Mouse (Mus musculus) thymus, postnatal 4 days (tissue): Measurements from ENCODE around the gene Olfr490.

Experiments
- DNase-seq: peaks from one replicate; pipeline ENCODE4 v3.0.0; 2021

Olfr490 gene

DNA sequence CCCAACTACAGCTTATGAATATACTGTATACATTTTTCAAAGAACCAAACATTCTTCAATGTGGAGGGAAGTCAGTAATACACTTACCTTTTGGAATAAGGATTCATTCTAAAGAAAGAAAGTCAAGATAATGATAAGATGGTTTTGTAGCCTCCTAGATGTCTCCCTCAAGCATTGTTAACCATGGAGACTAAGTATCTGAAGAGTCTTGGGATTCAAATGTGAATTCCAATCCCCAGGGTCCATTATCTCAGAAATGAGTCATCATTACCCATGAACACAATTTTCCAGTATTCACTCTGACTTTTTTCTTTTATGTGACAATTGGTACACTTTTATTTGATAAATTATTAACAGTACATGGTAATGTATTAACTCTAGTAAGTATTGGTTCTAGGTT is at the start of gene Olfr490:
Gene Olfr490 (minus strand): TSS at position 101 of the 400 bp plus-strand sequence.
- no peak for DNase-seq

DNA sequence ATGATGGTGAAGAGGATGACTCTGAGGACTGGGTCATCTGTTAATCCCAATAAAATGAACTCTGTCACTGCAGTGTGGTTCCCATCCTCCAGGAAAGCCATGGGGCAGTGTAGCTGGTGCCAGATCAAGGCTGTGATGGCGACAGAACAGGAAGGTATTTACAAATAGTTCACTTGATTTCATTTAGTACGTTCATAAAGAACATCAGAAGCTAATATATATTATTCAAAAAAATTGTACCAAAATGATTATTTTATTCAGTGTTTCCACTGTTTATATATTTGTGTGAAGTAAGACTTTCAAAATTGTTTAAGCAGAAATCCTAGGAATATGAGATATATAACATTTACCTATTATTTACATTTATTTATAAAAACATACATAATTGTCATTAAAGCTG is 34.8 kb upstream of the Olfr490 start, which contains the start of gene Olfr492:
Gene Olfr492 (minus strand): TSS at position 101 of the 400 bp plus-strand sequence.
- DNase-seq, result no peak

DNA sequence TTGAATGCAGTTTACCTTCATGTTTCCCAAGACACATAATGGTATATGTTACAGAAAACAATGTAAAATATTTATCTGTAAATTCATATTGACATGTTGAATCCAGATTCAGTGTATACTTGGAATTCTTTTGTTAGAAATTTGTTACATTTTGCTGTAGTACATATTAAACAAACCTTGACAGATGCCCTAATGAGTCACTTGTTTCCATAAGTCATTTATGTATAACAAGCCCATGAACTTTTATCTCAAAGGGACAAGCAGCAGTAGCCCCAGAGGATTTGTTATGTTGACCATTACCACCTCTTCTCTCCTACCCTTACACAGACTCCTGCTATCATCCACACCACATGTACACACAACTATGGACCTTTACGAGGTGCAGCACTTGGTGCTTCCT is 24.4 kb upstream of the Olfr490 start, which contains the start of gene Olfr491:
Gene Olfr491 (plus strand): TSS at position 301 of the 400 bp plus-strand sequence.
- DNase-seq, result no peak

DNA sequence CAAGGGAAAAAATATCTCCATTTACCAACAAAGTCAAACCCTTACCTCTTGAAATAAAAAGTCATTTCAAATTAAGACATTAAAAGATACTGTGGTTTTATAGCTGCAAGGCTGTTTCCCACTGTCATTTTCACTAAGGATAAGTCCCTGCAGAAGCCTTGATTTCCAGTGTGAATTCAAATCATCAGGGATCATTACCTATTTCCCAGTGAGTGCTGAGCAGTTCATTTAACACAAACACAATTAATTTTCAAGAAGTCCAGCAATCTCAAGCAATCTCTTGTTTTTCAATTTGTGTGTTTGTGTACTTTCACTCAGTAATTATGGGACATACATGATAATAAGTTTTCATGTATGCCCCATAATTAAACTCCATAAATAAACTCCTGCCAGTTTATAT is 30.5 kb downstream of the Olfr490 start, which contains the start of gene Olfr488:
Gene Olfr488 (minus strand): TSS at position 101 of the 400 bp plus-strand sequence.
- DNase-seq, result no peak
